Mouse (Mus musculus): ENCODE data around the gene Chst2.

DNA sequence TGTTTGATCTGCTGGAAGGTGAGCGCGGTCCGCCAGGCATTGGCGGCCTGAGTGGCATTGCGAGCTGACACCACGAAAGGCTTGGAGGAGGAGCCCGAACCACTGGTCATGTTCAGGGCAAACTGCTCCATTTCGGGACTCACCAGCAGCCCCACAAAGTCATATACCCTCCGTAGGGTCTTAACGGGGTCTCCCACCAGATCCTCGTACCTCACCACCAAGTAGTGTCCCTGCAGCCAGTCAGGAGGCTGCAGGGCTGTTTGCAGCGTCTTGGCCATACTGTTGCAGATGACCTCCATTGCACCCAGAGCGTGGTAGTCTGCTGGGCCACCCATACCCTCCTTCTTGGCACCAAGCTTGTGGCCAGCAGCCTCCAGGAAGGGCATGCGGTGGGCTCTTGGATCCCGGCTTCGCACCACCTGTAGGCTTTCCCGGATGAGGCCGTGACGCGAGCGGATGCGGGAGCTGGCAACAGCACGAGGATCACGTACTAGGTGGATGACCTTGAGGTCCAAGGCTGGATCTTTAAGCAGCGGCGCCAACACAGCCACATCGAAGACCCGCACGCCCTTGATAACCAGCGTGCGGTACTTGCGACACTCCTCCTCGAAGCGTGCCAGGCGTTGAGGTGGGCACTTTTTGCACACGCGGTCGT, 1.6 kb downstream of the Chst2 start:
- TF ChIP-seq CTCF (IDR thresholded peaks at IDR 0.05; ENCODE audit: borderline replicate concordance, insufficient read depth, low read depth, low read length) (no peak), POLR2A (IDR thresholded peaks at IDR 0.05; ENCODE audit: borderline replicate concordance, insufficient read depth, low read length) (no peak)
